Mouse (Mus musculus) stomach, postnatal 0 days (tissue): Measurements from ENCODE around the gene Fancl. TPM values are rescaled to one million over a fixed set of nuclear protein-coding genes. Genes with fewer than 3 reads are reported as not detected.

Experiments used
- ATAC-seq: fragments of 200-750 bp; cut with Nextera tagmentation; 2 replicates; pipeline ENCODE4 v1.8.0; 2017; ENCODE audit not compliant: low FRiP score, low TSS enrichment
- DNase-seq: peaks from one replicate; pipeline ENCODE4 v3.0.0-alpha.2; 2016; ENCODE audit warnings: low spot score
- H3K27ac ChIP-seq: fragments of 300-500 bp; sonication (generic); replicated peaks from 2 replicates; pipeline ENCODE4 v1.5.1; 2014; ENCODE audit warnings: mild to moderate bottlenecking, control low read depth
- H3K27me3 ChIP-seq: fragments of 300-500 bp; sonication (generic); 2 replicates; pipeline ENCODE4 v1.6.1; 2014; ENCODE audit warnings: low read length; ENCODE audit not compliant: control insufficient read depth, insufficient read depth
- H3K36me3 ChIP-seq: fragments of 300-500 bp; sonication (generic); 2 replicates; pipeline ENCODE4 v1.6.1; 2014; ENCODE audit warnings: low read length, mixed read lengths; ENCODE audit not compliant: control insufficient read depth, insufficient read depth
- H3K4me1 ChIP-seq: fragments of 300-500 bp; sonication (generic); replicated peaks from 2 replicates; pipeline ENCODE4 v1.6.1; 2014; ENCODE audit warnings: antibody characterized with exemption; ENCODE audit not compliant: control insufficient read depth, insufficient read depth
- H3K4me2 ChIP-seq: fragments of 300-500 bp; sonication (generic); replicated peaks from 2 replicates; pipeline ENCODE4 v1.6.1; 2014; ENCODE audit warnings: low read depth, mild to moderate bottlenecking, control low read depth, moderate library complexity
- H3K4me3 ChIP-seq: fragments of 300-500 bp; sonication (generic); 2 replicates; pipeline ENCODE4 v1.5.1; 2014; ENCODE audit warnings: low read depth, low read length, control low read depth
- H3K9ac ChIP-seq: fragments of 300-500 bp; sonication (generic); 2 replicates; pipeline ENCODE4 v1.6.1; 2014; ENCODE audit warnings: mild to moderate bottlenecking, low read length, control low read depth, mixed read lengths
- H3K9me3 ChIP-seq: fragments of 300-500 bp; sonication (generic); 2 replicates; pipeline ENCODE4 v1.6.1; 2016; ENCODE audit warnings: low read length; ENCODE audit not compliant: control insufficient read depth
- CTCF ChIP-seq: IDR thresholded peaks from 2 replicates; pipeline ENCODE4 v1.5.1; 2016; ENCODE audit warnings: antibody characterized with exemption, low read depth, mild to moderate bottlenecking, moderate library complexity
- EP300 ChIP-seq: optimal IDR thresholded peaks from 2 replicates; pipeline ENCODE3; 2016; ENCODE audit warnings: antibody characterized with exemption
- WGBS: fragments of 180-500 bp; shearing (Covaris S2); extraction: QIAGEN DNeasy Blood & Tissue Kit; methylation state at CpG from one replicate; pipeline ENCODE4 v1.1.7; 2014; 5-methylcytosine and 5-hydroxymethylcytosine counted together
- polyA plus RNA-seq: library from polyadenylated mRNA; unstranded; fragments of >200 nt; fragmentation: Nextera tagmentation; extraction: Ambion mirVana; gene quantifications from 2 replicates; pipeline ENCODE4 v1.2.1, GENCODE M21; 2015

Fancl gene
- polyA plus RNA-seq, 1 experiment from 2014 or later = 16.2 TPM

DNA sequence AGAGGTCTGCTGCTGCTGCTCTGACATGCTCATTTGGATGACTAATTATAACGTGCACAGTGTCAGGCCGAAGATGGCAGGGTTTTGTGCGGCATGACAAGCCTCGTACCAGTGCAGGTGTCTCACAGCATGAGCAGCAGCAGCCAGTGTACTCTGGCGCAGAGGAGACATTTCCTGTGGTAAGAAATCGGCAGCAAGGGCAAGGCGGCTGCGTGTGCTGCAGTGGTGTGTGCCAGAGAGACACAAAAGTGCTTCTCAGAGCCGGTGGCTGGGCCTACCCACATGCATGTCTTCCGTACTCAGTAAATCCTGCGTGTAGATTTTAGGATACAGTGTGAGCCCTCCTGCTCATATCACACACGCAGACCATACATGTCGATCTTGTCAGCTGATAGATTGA is 51.9 kb downstream of the Fancl start:
- WGBS = 85% methylated on average over 13 of the region's 13 CpGs

DNA sequence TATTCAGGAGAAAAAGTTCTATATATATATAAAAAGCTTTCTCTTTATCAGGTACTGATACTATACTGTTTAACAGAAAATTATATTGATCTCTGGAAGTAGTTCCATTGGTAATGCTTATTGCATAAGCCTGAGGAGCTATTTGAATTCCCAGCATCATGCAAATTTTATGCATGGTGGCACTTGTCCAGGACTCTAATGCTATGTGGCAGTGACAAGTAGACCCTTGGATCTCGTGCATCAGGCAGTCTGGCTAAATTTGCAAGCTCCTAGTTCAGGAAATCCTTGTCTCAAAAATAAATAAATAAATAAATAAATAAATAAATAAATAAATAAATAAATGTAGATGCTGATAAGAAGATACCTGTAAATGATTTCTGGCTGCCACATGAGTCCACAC is 55.2 kb downstream of the Fancl start:
- Histone ChIP-seq H3K27me3 (no peaks in the 10 kb centered on the region), H3K4me1 (no peaks in the 10 kb centered on the region), H3K4me3 (no peak overlapping the region), H3K27ac (no peak overlapping the region), H3K9me3 (no peaks in the 10 kb centered on the region), H3K36me3 (peaks cover 2% of the 10 kb centered on the region; the same call in 1 of the 2 replicates), H3K4me2 (no peak overlapping the region), H3K9ac (no peak overlapping the region)
- ATAC-seq (no peak), DNase-seq (no peak)
- TF ChIP-seq EP300 (no peak), CTCF (no peak)
- 67% methylated on average over 1 of the region's 1 CpGs for WGBS

More for the DNA sequence above, 51.9 kb downstream of the Fancl start:
- Histone ChIP-seq H3K27ac (no peak overlapping the region), H3K9ac (no peak overlapping the region), H3K4me3 (no peak overlapping the region), H3K4me1 (no peaks in the 10 kb centered on the region), H3K27me3 (no peaks in the 10 kb centered on the region), H3K9me3 (no peaks in the 10 kb centered on the region), H3K4me2 (no peak overlapping the region), H3K36me3 (peaks cover 2% of the 10 kb centered on the region; the same call in 1 of the 2 replicates)
- DNase-seq = no peak
- ATAC-seq = no peak
- TF ChIP-seq CTCF = no peak
- no peak for TF ChIP-seq EP300

DNA sequence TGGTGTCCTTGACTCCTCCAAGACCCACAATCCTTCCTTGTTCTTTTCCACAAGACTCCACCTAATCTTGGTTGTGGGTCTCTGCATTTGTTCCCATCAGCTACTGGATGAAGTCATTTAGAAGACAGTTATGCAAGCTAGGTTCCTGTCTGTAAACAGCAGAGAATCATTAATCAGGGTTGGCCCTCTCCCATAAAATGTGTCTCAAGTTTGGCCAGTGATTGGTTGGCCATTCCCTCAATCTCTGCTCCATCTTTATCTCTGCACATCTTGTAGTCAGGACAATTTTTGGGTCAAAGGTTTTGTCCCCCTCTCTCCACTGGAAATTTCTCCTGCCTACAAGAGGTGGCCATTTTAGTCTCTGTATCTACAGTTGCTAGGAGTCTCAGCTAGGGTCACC is 58.4 kb downstream of the Fancl start:
- Histone ChIP-seq H3K4me1 (no peaks in the 10 kb centered on the region), H3K9ac (no peak overlapping the region), H3K36me3 (no peaks in the 10 kb centered on the region), H3K27me3 (no peaks in the 10 kb centered on the region), H3K4me2 (no peak overlapping the region), H3K27ac (no peak overlapping the region), H3K9me3 (no peaks in the 10 kb centered on the region), H3K4me3 (no peak overlapping the region)
- no peak for DNase-seq
- ATAC-seq = no peak
- TF ChIP-seq EP300 (no peak), CTCF (no peak)

DNA sequence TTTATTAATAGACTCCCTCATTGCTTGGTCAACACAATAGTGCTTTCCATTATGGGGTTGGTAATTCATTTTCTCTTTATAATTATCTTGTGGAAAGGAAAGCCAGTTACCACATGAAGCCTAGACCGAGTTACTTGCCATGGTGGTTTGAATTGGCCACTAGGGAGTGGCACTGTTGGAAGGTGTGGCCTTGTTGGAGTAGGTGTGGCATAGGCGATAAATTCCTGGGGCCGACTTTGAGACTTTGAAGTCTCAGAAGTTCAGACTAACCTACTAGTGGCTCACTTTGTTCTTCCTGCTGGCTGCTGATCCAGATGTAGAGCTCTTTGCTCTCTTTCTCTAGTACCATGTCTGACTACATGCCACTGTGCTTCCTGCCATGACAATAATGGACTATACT is 63.9 kb downstream of the Fancl start:
- Histone ChIP-seq H3K9ac (no peak overlapping the region), H3K4me1 (no peaks in the 10 kb centered on the region), H3K36me3 (no peaks in the 10 kb centered on the region), H3K9me3 (no peaks in the 10 kb centered on the region), H3K27ac (no peak overlapping the region), H3K4me2 (no peak overlapping the region), H3K27me3 (no peaks in the 10 kb centered on the region), H3K4me3 (no peak overlapping the region)
- no peak for TF ChIP-seq EP300
- no peak for TF ChIP-seq CTCF
- no peak for DNase-seq
- ATAC-seq = no peak
- WGBS = 69% methylated on average over 3 of the region's 3 CpGs

DNA sequence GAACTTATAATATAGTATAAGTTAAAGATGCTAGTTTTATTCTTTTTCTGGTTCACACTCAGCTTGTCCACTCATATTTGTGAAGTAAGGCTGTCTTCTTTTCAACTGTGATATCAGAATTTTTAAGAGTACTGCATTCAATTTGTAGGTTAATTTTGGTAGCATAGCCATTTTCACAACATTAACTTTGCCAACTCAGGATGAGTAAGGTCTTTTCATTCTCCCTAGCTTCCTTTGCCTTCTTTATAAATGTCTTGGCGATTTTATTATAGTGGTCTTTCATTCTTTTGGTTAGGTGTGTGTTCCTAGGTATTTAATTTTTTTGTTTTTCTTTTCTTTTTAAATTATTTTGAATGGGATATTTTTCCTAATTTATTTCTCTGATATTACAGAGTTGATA is 64.7 kb downstream of the Fancl start:
- no peaks in the 10 kb centered on the region for H3K27me3 ChIP-seq
- no peak for TF ChIP-seq EP300
- WGBS = 92% methylated on average over 1 of the region's 1 CpGs
- DNase-seq = no peak
- no peaks in the 10 kb centered on the region for H3K4me1 ChIP-seq
- no peaks in the 10 kb centered on the region for H3K9me3 ChIP-seq
- no peak overlapping the region for H3K4me2 ChIP-seq
- no peaks in the 10 kb centered on the region for H3K36me3 ChIP-seq
- no peak overlapping the region for H3K27ac ChIP-seq
- no peak overlapping the region for H3K9ac ChIP-seq
- H3K4me3 ChIP-seq = no peak overlapping the region
- ATAC-seq = no peak

DNA sequence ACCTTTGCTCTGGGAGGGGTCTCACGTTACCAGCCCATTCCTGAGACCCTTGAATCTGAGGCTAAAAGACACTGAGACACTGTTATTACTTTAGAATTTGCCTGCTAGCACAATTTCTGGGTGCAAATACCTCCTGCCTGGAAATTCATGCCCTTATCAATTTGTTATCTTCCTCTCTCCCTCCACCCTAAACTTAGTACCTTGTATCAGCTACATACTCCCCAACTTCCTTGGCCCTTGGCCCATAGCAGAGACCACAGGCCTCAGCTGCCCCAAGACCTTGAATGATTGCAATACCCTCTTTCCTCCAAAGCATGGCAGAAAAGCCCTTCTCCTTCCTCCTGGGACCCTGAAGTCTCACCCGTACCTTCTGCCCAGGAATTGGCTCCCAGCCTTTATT is 65.3 kb downstream of the Fancl start:
- WGBS = 77% methylated on average over 2 of the region's 2 CpGs
- Histone ChIP-seq H3K4me2 (no peak overlapping the region), H3K36me3 (no peaks in the 10 kb centered on the region), H3K27me3 (no peaks in the 10 kb centered on the region), H3K4me3 (no peak overlapping the region), H3K9ac (no peak overlapping the region), H3K4me1 (no peaks in the 10 kb centered on the region), H3K9me3 (no peaks in the 10 kb centered on the region), H3K27ac (no peak overlapping the region)
- DNase-seq (no peak), ATAC-seq (no peak)
- TF ChIP-seq CTCF (no peak), EP300 (no peak)
